Mouse (Mus musculus) CH12F3 (cell line): ENCODE results near the gene Camsap2.

Source experiments
- in situ Hi-C: fragments of 300-500 bp; cut with MboI; formaldehyde crosslinking; loops from 2 replicates; pipeline ENCODE4 v1.14.3; 2020; ENCODE audit warnings: low sequenced_read_pairs

The Camsap2 gene

DNA sequence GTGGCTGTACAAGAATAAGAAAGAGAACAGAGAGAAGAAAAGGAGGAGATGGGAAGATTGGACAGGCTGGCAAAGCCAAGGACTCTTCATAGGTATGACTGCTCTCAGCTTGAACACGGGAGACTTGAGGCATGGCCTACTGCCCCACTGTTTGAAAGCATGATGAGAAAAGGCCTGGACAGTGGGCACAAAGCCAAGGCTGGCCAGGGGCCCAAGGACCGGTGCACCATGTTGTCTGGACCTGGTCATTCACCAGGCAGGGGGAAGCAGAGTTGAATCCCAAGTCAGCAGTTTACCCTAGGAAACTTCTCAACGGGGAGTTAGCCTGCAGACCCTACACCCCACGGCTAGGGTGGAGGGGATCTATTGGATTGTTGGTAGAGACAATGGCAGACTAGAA is 118.0 kb downstream of the Camsap2 start:
- in situ Hi-C loops: no loop called here

DNA sequence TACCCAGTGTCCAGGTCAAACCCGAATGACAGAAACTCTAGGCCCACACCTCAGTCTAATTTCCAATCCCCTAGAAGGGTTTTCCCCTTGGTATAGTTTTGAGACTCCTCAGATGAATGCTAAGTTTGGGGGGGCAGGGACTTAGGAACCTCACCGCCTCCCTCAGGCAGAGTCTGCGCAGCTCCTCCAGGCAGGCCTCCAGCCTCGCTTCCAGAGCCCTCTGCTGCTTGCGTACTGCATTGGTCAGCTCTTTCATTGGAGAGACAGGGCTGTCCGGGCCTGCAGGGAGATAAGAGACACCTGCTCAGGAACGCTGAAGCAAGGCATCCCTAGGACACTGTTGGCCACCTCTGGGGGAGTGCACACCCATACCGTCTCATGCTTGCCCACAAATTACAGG is 119.3 kb downstream of the Camsap2 start:
- in situ Hi-C loops: no loop called here

GRCm38 (mm10) chr1:136225846-136226245 is 120.1 kb downstream of the Camsap2 start:
- in situ Hi-C loops: no loop called here

- in situ Hi-C loops: no loop called here
These were observed 122.1 kb downstream of the Camsap2 start for GRCm38 (mm10) chr1:136223758-136224342.

DNA sequence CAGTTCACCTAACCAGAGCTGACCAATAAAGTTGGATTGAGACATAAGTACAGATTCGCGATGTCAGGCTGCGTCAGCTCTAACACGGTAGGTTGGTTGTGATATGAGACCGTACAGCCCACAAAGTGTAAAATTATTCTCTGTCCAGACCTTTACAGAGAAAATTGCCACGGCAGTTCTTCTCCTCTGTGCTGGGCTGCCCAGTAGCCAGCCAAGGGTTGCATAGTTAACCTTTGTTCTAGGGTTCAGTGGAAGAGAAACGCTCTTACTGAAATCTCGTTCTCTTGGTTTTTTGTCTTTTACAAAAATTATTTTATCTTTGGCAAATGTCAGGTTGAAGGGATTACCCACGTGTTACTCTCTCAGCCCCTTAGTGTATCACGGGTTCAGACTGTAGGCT is 123.5 kb downstream of the Camsap2 start:
- in situ Hi-C loops: no loop called here

- in situ Hi-C loops: no loop called here
These were observed 125.7 kb downstream of the Camsap2 start for GRCm38 (mm10) chr1:136220037-136220871.
